Mouse (Mus musculus) heart, postnatal 0 days (tissue): ENCODE results near the gene Nanp. TPM values are rescaled to one million over a fixed set of nuclear protein-coding genes. Genes with fewer than 3 reads are reported as not detected.

ENCODE experiments used
- ATAC-seq: fragments of 200-750 bp; cut with Nextera tagmentation; 2 replicates; pipeline ENCODE4 v1.8.0; 2017; ENCODE audit warnings: low read depth, moderate number of reproducible peaks, moderate library complexity; ENCODE audit not compliant: insufficient read depth
- DNase-seq: peaks from one replicate; pipeline ENCODE4 v3.0.0-alpha.2; 2016; ENCODE audit warnings: low spot score
- H3K27ac ChIP-seq: fragments of 300-500 bp; sonication (generic); 2 replicates; pipeline ENCODE4 v1.5.1; 2014; ENCODE audit warnings: low read depth, mild to moderate bottlenecking
- H3K27me3 ChIP-seq: fragments of 300-500 bp; sonication (generic); 2 replicates; pipeline ENCODE4 v1.6.1; 2014; ENCODE audit warnings: low read length, mixed read lengths; ENCODE audit not compliant: control insufficient read depth, insufficient read depth
- H3K36me3 ChIP-seq: fragments of 300-500 bp; sonication (generic); replicated peaks from 2 replicates; pipeline ENCODE4 v1.6.1; 2014; ENCODE audit warnings: low read length, mixed read lengths; ENCODE audit not compliant: control insufficient read depth, insufficient read depth
- H3K4me1 ChIP-seq: fragments of 300-500 bp; sonication (generic); 2 replicates; pipeline ENCODE4 v1.6.1; 2014; ENCODE audit warnings: antibody characterized with exemption; ENCODE audit not compliant: control insufficient read depth, insufficient read depth
- H3K4me2 ChIP-seq: fragments of 300-500 bp; sonication (generic); 2 replicates; pipeline ENCODE4 v1.6.1; 2014; ENCODE audit warnings: low read depth, mild to moderate bottlenecking, low read length, moderate library complexity
- H3K4me3 ChIP-seq: fragments of 300-500 bp; sonication (generic); 2 replicates; pipeline ENCODE4 v1.5.1; 2014; ENCODE audit warnings: low read depth, low read length
- H3K9ac ChIP-seq: fragments of 300-500 bp; sonication (generic); replicated peaks from 2 replicates; pipeline ENCODE4 v1.6.1; 2014; ENCODE audit warnings: low read depth, low read length, mixed read lengths
- H3K9me3 ChIP-seq: fragments of 300-500 bp; sonication (generic); replicated peaks from 2 replicates; pipeline ENCODE4 v1.6.1; 2016; ENCODE audit warnings: low read length; ENCODE audit not compliant: control insufficient read depth
- CTCF ChIP-seq: IDR thresholded peaks from 2 replicates; pipeline ENCODE4 v1.5.1; 2016; ENCODE audit warnings: antibody characterized with exemption, control low read depth, low read depth
- EP300 ChIP-seq: IDR thresholded peaks from 2 replicates; pipeline ENCODE4 v1.6.1; 2016; ENCODE audit warnings: antibody characterized with exemption, low read depth
- WGBS: fragments of 180-500 bp; shearing (Covaris S2); extraction: QIAGEN DNeasy Blood & Tissue Kit; methylation state at CpG from one replicate; pipeline ENCODE4 v1.1.7; 2014; 5-methylcytosine and 5-hydroxymethylcytosine counted together
- polyA plus RNA-seq: library from polyadenylated mRNA; unstranded; fragments of >200 nt; fragmentation: Nextera tagmentation; extraction: Ambion mirVana; gene quantifications from 2 replicates; pipeline ENCODE4 v1.2.1, GENCODE M21; 2015
- total RNA-seq: library from RNA; depleted of rRNA; stranded (reverse); fragments of >200 nt; gene quantifications from 2 replicates; pipeline ENCODE4 v1.2.3, GENCODE M21; 2014; ENCODE audit warnings: low replicate concordance

The Nanp gene
- total and polyA plus RNA-seq, 2 experiments from 2014 or later: 9.3 to 11.7 TPM

DNA sequence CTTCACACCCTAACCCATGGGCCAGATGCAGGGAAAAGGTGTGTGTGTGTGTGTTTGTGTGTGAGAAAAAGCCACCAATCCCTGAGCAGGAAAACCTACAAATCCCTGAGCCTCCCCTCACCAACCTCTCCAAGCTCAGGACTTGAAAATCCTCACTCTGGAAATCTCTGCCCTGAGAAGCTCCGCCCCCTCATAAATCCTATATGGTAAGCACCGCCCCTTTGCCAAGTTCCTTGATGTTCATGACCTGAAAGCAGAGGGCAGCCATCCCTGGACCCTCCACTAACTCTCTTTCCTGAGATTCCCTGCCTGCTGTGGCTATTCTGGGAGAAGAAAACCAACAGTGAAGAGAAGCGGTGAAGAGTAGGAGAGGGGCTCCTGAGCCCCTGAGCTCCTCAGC, 40.2 kb downstream of the Nanp start:
- Histone ChIP-seq H3K4me1 (no peaks in the 10 kb centered on the region), H3K4me3 (no peak overlapping the region)
- TF ChIP-seq EP300: no peak
- TF ChIP-seq CTCF: no peak

DNA sequence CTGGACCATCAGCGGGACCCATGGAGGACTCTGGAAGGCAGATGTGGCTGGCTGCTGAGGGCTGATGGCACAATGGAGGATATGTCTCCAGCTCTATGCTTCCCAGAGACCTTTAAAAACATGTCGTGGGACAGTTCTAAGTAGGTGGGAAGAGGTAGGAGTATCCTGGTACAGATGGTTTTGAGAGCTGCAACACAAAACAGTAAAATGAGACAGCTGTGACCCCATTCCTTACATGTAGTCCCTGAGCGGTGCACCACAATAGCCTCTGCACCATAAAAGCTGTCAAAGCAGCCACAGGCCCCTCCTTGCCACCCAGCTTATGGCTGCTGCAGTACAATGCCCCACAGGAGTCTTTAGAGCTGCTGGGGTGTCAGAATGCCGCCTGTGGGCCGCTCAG, 41.6 kb downstream of the Nanp start:
- DNase-seq (no peak), ATAC-seq (no peak)
- Histone ChIP-seq H3K36me3 (no peaks in the 10 kb centered on the region), H3K9me3 (no peaks in the 10 kb centered on the region), H3K4me2 (no peak overlapping the region), H3K4me1 (no peaks in the 10 kb centered on the region), H3K4me3 (no peak overlapping the region), H3K27me3 (no peaks in the 10 kb centered on the region), H3K27ac (no peak overlapping the region), H3K9ac (no peak overlapping the region)
- TF ChIP-seq EP300 (no peak), CTCF (no peak)
- 69% methylated on average over 5 of the region's 5 CpGs for WGBS

More for the DNA sequence above, 40.2 kb downstream of the Nanp start:
- DNase-seq (no peak), ATAC-seq (no peak)
- Histone ChIP-seq H3K4me2 (no peak overlapping the region), H3K27ac (no peak overlapping the region), H3K9me3 (no peaks in the 10 kb centered on the region), H3K9ac (no peak overlapping the region), H3K36me3 (no peaks in the 10 kb centered on the region), H3K27me3 (no peaks in the 10 kb centered on the region)
- WGBS: 60% methylated on average over 3 of the region's 3 CpGs

DNA sequence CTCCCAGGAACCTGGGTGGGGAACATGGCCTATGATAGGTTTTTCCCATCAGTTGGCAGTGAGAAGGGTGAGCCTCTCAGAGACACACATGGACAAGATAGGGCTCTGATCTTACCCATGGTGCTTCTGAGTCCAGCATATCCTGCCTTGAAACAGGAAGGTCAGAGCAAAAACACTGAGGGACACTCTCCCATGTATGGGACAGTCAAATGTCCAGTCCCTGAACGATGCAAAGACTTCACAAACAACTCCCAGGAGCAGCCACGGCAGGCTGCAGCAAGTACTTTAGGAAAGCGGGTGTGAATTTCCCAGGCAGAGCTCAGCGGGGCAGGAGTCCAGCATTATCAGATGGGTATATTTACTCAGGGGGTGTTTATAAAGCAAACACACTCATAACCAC, 43.9 kb downstream of the Nanp start:
- Histone ChIP-seq H3K4me1 (no peaks in the 10 kb centered on the region), H3K4me2 (no peak overlapping the region), H3K27ac (no peak overlapping the region), H3K27me3 (no peaks in the 10 kb centered on the region), H3K9ac (no peak overlapping the region), H3K4me3 (no peak overlapping the region), H3K36me3 (no peaks in the 10 kb centered on the region), H3K9me3 (no peaks in the 10 kb centered on the region)
- ATAC-seq (no peak), DNase-seq (no peak)
- TF ChIP-seq EP300: no peak
- TF ChIP-seq CTCF: no peak
- 56% methylated on average over 4 of the region's 4 CpGs for WGBS

GRCm38 (mm10) chr2:150991050-150991449, 48.1 kb downstream of the Nanp start:
- Histone ChIP-seq H3K9ac (no peak overlapping the region), H3K4me1 (no peaks in the 10 kb centered on the region), H3K27ac (no peak overlapping the region), H3K4me3 (no peak overlapping the region), H3K36me3 (no peaks in the 10 kb centered on the region), H3K4me2 (no peak overlapping the region), H3K27me3 (no peaks in the 10 kb centered on the region), H3K9me3 (no peaks in the 10 kb centered on the region)
- DNase-seq (no peak), ATAC-seq (no peak)
- WGBS: 74% methylated on average over 4 of the region's 4 CpGs
- TF ChIP-seq EP300 (no peak), CTCF (no peak)

- H3K4me2 ChIP-seq: no peak overlapping the region
- H3K9ac ChIP-seq: no peak overlapping the region
- H3K4me3 ChIP-seq: no peak overlapping the region
- ATAC-seq (no peak), DNase-seq (no peak)
- H3K36me3 ChIP-seq: no peaks in the 10 kb centered on the region
- no peak overlapping the region for H3K27ac ChIP-seq
- no peaks in the 10 kb centered on the region for H3K9me3 ChIP-seq
- H3K4me1 ChIP-seq: no peaks in the 10 kb centered on the region
- no peaks in the 10 kb centered on the region for H3K27me3 ChIP-seq
- WGBS: 58% methylated on average over 2 of the region's 2 CpGs
- TF ChIP-seq EP300 (no peak), CTCF (no peak)
Observed at GRCm38 (mm10) chr2:150990506-150990905, 48.7 kb downstream of the Nanp start.

DNA sequence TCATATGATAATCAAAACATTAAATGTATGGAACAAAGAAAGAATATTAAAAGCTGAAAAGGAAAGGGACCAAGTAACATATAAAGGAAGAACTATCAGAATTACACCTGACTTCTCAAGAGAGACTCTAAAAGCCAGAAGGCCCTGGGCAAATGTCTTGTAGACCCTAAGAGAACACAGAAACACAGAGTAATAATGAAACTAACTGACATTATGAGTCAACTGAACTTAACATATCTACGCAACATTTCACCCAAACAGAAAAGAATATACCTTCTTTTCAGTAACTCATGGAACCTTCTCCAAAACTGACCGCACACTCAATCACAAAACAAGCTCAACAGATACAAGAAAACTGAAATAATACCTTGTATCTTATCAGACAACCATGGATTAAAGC, 53.8 kb downstream of the Nanp start:
- TF ChIP-seq CTCF: no peak
- TF ChIP-seq EP300: no peak
- Histone ChIP-seq H3K36me3 (no peaks in the 10 kb centered on the region), H3K4me2 (no peak overlapping the region), H3K4me1 (no peaks in the 10 kb centered on the region), H3K4me3 (no peak overlapping the region), H3K9me3 (no peaks in the 10 kb centered on the region), H3K27me3 (no peaks in the 10 kb centered on the region), H3K27ac (no peak overlapping the region), H3K9ac (no peak overlapping the region)
- no peak for DNase-seq
- no peak for ATAC-seq
- WGBS: 98% methylated on average over 2 of the region's 2 CpGs
